Mouse (Mus musculus): ENCODE results near the gene Mmp14.

DNA sequence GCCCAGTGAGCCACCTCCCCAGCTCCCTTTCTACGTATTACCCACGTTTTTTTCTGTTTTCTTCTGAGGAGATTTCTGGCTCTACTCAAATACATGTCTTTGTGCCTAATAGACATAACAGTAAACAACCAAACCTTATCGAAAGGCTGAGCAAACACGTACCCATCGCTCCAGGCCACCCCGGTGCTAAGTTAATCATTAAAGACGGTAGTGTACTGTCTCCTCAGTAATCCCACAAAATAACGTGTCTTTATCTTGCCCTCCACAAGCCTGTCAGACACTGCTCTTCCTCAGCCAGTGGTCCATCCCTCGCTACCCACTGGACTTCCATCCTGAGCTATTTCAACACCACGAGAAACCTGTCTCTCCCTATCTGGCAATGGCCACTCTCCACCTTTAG, 49.6 kb upstream of the Mmp14 start:
- TF ChIP-seq CTCF (IDR thresholded peaks at IDR 0.05; ENCODE audit: control insufficient read depth, insufficient read depth, insufficient read length): no peak
- TF ChIP-seq CEBPB (IDR thresholded peaks at IDR 0.05; ENCODE audit: low read depth): no peak

Data from C2C12 (cell line).